Mouse (Mus musculus): ENCODE data around the gene Man2a2. TPM values are rescaled to one million over a fixed set of nuclear protein-coding genes. Genes with fewer than 3 reads are reported as not detected.
A peak's percentile ranks its signal among the peaks of the same experiment; 100 is the strongest.

The Man2a2 gene
- total RNA-seq, 1 experiment: 14.6 TPM

GRCm38 (mm10) chr7:80346830-80347229 lies 24.3 kb downstream of the Man2a2 start:
- no peak for DNase-seq (ENCODE audit: low read depth, low spot score)
- TF ChIP-seq ZNF384 (IDR thresholded peaks at IDR 0.05; ENCODE audit: low read depth, low read length): no peak
- TF ChIP-seq CHD2 (IDR thresholded peaks at IDR 0.05; ENCODE audit: low read depth, low read length): no peak
- TF ChIP-seq HCFC1 (IDR thresholded peaks at IDR 0.05; ENCODE audit: borderline replicate concordance, insufficient read depth, low read length): no peak
- TF ChIP-seq MAFK (IDR thresholded peaks at IDR 0.05; ENCODE audit: insufficient read depth, low read depth, low read length): no peak
- TF ChIP-seq ZC3H11A (IDR thresholded peaks at IDR 0.05; ENCODE audit: borderline replicate concordance, low read depth, low read length): no peak
- H3K4me1 ChIP-seq (ENCODE audit: control insufficient read depth in 2 of 2, insufficient read depth in 2 of 2, low read length in 2 of 2, poor library complexity in 1 of 2): peaks cover 0 to 16% of the 10 kb centered on the region in 2 experiments; a peak in 1 of 4 replicates
- no peak overlapping the region for H3K9ac ChIP-seq (ENCODE audit: insufficient read depth, low read depth, low read length, poor library complexity, severe bottlenecking)
- in situ Hi-C loops (cut with MboI; ENCODE audit: low sequenced_read_pairs in 2 of 2, unreplicated experiment in 2 of 2): no loop called here
- no peaks in the 10 kb centered on the region; the same call in 1 of the 2 replicates for H3K36me3 ChIP-seq (ENCODE audit: control insufficient read depth, insufficient read depth, low read length, poor library complexity, severe bottlenecking)
- no peaks in the 10 kb centered on the region for H3K9me3 ChIP-seq (ENCODE audit: control insufficient read depth, insufficient read depth, low read depth, low read length)
- H3K27ac ChIP-seq (ENCODE audit: insufficient read depth, low read depth, low read length, poor library complexity, severe bottlenecking): no peak overlapping the region
- H3K4me3 ChIP-seq (ENCODE audit: insufficient read depth in 1 of 2, low read depth in 1 of 2, low read length in 2 of 2, poor library complexity in 1 of 2, severe bottlenecking in 1 of 2): no peak overlapping the region

DNA sequence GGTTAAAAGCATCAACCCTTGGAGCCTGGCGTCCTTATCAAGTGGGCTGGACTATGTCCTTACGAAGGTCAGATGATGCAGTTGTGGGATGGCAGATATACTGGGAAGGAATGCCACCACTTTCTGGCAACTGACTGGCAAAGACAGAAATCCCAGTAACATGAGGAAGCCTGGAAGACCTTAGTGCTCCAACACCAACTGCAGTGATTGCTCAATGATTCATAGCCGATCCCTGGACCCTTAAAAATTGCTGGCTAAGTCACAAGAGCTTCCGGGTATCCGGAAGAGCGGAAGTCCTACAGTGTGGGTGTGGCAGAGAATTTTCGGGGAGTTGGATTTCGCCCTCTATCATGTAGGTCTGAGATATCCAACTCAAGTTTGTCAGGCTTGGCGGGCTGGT lies 25.0 kb downstream of the Man2a2 start:
- TF ChIP-seq ZNF384 (IDR thresholded peaks at IDR 0.05; ENCODE audit: low read depth, low read length) (no peak), CHD2 (IDR thresholded peaks at IDR 0.05; ENCODE audit: low read depth, low read length) (no peak), HCFC1 (IDR thresholded peaks at IDR 0.05; ENCODE audit: borderline replicate concordance, insufficient read depth, low read length) (no peak), MAFK (IDR thresholded peaks at IDR 0.05; ENCODE audit: insufficient read depth, low read depth, low read length) (no peak), ZC3H11A (IDR thresholded peaks at IDR 0.05; ENCODE audit: borderline replicate concordance, low read depth, low read length) (no peak)
- Histone ChIP-seq H3K27ac (ENCODE audit: insufficient read depth, low read depth, low read length, poor library complexity, severe bottlenecking) (no peak overlapping the region), H3K9ac (ENCODE audit: insufficient read depth, low read depth, low read length, poor library complexity, severe bottlenecking) (no peak overlapping the region), H3K4me1 (ENCODE audit: control insufficient read depth in 2 of 2, insufficient read depth in 2 of 2, low read length in 2 of 2, poor library complexity in 1 of 2) (peaks cover 0 to 15% of the 10 kb centered on the region in 2 experiments; a peak in 1 of 4 replicates), H3K4me3 (ENCODE audit: insufficient read depth in 1 of 2, low read depth in 1 of 2, low read length in 2 of 2, poor library complexity in 1 of 2, severe bottlenecking in 1 of 2) (no peak overlapping the region), H3K36me3 (ENCODE audit: control insufficient read depth, insufficient read depth, low read length, poor library complexity, severe bottlenecking) (no peaks in the 10 kb centered on the region; the same call in 1 of the 2 replicates), H3K9me3 (ENCODE audit: control insufficient read depth, insufficient read depth, low read depth, low read length) (no peaks in the 10 kb centered on the region)
- in situ Hi-C loops (cut with MboI; ENCODE audit: low sequenced_read_pairs in 2 of 2, unreplicated experiment in 2 of 2): no loop called here
- no peak for DNase-seq (ENCODE audit: low read depth, low spot score)

- DNase-seq (ENCODE audit: low read depth, low spot score): no peak
- in situ Hi-C loops (cut with MboI; ENCODE audit: low sequenced_read_pairs in 2 of 2, unreplicated experiment in 2 of 2): no loop called here
- peak overlapping the region; percentile 73 to 82 for H3K4me3 ChIP-seq (ENCODE audit: insufficient read depth in 1 of 2, low read depth in 1 of 2, low read length in 2 of 2, poor library complexity in 1 of 2, severe bottlenecking in 1 of 2)
- H3K9ac ChIP-seq (ENCODE audit: insufficient read depth, low read depth, low read length, poor library complexity, severe bottlenecking): peak overlapping the region; percentile 86
- no peaks in the 10 kb centered on the region; the same call in 1 of the 2 replicates for H3K36me3 ChIP-seq (ENCODE audit: control insufficient read depth, insufficient read depth, low read length, poor library complexity, severe bottlenecking)
- no peak overlapping the region for H3K27ac ChIP-seq (ENCODE audit: insufficient read depth, low read depth, low read length, poor library complexity, severe bottlenecking)
- no peaks in the 10 kb centered on the region for H3K9me3 ChIP-seq (ENCODE audit: control insufficient read depth, insufficient read depth, low read depth, low read length)
- TF ChIP-seq ZC3H11A (IDR thresholded peaks at IDR 0.05; ENCODE audit: borderline replicate concordance, low read depth, low read length): no peak
- no peak for TF ChIP-seq HCFC1 (IDR thresholded peaks at IDR 0.05; ENCODE audit: borderline replicate concordance, insufficient read depth, low read length)
- TF ChIP-seq CHD2 (IDR thresholded peaks at IDR 0.05; ENCODE audit: low read depth, low read length): no peak
- no peak for TF ChIP-seq MAFK (IDR thresholded peaks at IDR 0.05; ENCODE audit: insufficient read depth, low read depth, low read length)
- TF ChIP-seq ZNF384 (IDR thresholded peaks at IDR 0.05; ENCODE audit: low read depth, low read length): no peak
- peaks cover 3 to 14% of the 10 kb centered on the region in 2 experiments; a peak in 3 of 4 replicates for H3K4me1 ChIP-seq (ENCODE audit: control insufficient read depth in 2 of 2, insufficient read depth in 2 of 2, low read length in 2 of 2, poor library complexity in 1 of 2)
Observed at GRCm38 (mm10) chr7:80343270-80344018, 27.7 kb downstream of the Man2a2 start.

- peak; percentile 94 for DNase-seq (ENCODE audit: low read depth, low spot score)
- TF ChIP-seq CHD2 (IDR thresholded peaks at IDR 0.05; ENCODE audit: low read depth, low read length) (no peak), HCFC1 (IDR thresholded peaks at IDR 0.05; ENCODE audit: borderline replicate concordance, insufficient read depth, low read length) (peak; percentile 71; the same call in 1 of the 2 replicates), MAFK (IDR thresholded peaks at IDR 0.05; ENCODE audit: insufficient read depth, low read depth, low read length) (no peak), ZC3H11A (IDR thresholded peaks at IDR 0.05; ENCODE audit: borderline replicate concordance, low read depth, low read length) (no peak), ZNF384 (IDR thresholded peaks at IDR 0.05; ENCODE audit: low read depth, low read length) (no peak)
- Histone ChIP-seq H3K9me3 (ENCODE audit: control insufficient read depth, insufficient read depth, low read depth, low read length) (no peaks in the 10 kb centered on the region), H3K36me3 (ENCODE audit: control insufficient read depth, insufficient read depth, low read length, poor library complexity, severe bottlenecking) (no peaks in the 10 kb centered on the region; the same call in 1 of the 2 replicates), H3K4me3 (ENCODE audit: insufficient read depth in 1 of 2, low read depth in 1 of 2, low read length in 2 of 2, poor library complexity in 1 of 2, severe bottlenecking in 1 of 2) (peak within 1 kb of the TSS; percentile 73 to 82), H3K4me1 (ENCODE audit: control insufficient read depth in 2 of 2, insufficient read depth in 2 of 2, low read length in 2 of 2, poor library complexity in 1 of 2) (peaks cover 3 to 9% of the 10 kb centered on the region in 2 experiments; a peak in 3 of 4 replicates), H3K27ac (ENCODE audit: insufficient read depth, low read depth, low read length, poor library complexity, severe bottlenecking) (no peak within 1 kb of the TSS), H3K9ac (ENCODE audit: insufficient read depth, low read depth, low read length, poor library complexity, severe bottlenecking) (peak within 1 kb of the TSS; percentile 86)
- in situ Hi-C loops (cut with MboI; ENCODE audit: low sequenced_read_pairs in 2 of 2, unreplicated experiment in 2 of 2): no loop called here
Observed at GRCm38 (mm10) chr7:80342858-80343257, 28.3 kb downstream of the Man2a2 start, which contains the start of gene Hddc3. Hddc3 (plus strand) TSS chr7:80343104.

Data from ES-E14 (cell line).